ENCODE assay signal across 15 mouse cellular contexts in the genomic region with DNA sequence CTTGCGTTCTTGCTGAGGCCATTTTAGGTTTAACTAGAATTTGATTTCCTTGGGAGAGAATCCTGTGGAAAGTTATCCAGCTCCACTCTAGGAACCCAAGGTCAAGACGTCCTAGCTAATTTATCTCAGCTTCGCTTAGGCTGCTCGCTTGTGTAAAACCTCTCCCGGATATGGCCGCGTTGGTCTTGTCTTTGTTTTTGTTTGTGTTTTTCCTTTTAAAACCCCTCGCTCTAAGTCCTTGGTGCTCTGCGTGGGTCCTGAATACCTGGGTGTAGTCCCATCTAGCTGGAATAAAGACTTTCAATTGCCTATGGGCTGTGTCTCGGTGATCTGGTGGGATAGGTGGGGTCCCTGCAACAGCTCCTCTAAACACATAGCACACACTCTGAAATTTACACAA.
"Had no signal": no experiment of that assay in that cellular context is flagged by ENCODE, and none has a peak within 500 bp of the region (broad histone marks: within the 10 kb centered on the region; RNA-seq: fewer than 3 reads in every experiment).

No protein-coding gene starts in this region.

- H3K4me1 ChIP-seq: neural tube, embryonic 15.5 days; stomach, embryonic 15.5 days had no signal

- H3K27ac ChIP-seq: neural tube, embryonic 15.5 days; stomach, embryonic 15.5 days; stomach, postnatal 0 days had no signal

- H3K9ac ChIP-seq: neural tube, embryonic 15.5 days; stomach, embryonic 15.5 days had no signal

- H3K36me3 ChIP-seq: neural tube, embryonic 15.5 days; stomach, embryonic 15.5 days had no signal

- H3K4me3 ChIP-seq: neural tube, embryonic 15.5 days; stomach, embryonic 15.5 days had no signal

- DNase-seq: retina, postnatal 1 day; right cerebral cortex, adult 18-20 months; right cerebral cortex, postnatal 14 days; right cerebral cortex, postnatal 25 days; right cerebral cortex, postnatal 4 days; spleen, adult 18-20 months; thymus, adult 18-20 months; thymus, adult 2 months; thymus, postnatal 14 days; thymus, postnatal 25 days; thymus, postnatal 36 days; thymus, postnatal 4 days had no signal

- H3K27me3 ChIP-seq: neural tube, embryonic 15.5 days; stomach, embryonic 15.5 days had no signal

- H3K9me3 ChIP-seq: neural tube, embryonic 15.5 days; stomach, embryonic 15.5 days had no signal

- H3K4me2 ChIP-seq: neural tube, embryonic 15.5 days; stomach, embryonic 15.5 days had no signal
